Mouse (Mus musculus) embryonic fibroblast, embryonic 13.5 days (primary cell): ENCODE results near the gene Rnf115. TPM values are rescaled to one million over a fixed set of nuclear protein-coding genes. Genes with fewer than 3 reads are reported as not detected.

ENCODE experiments used
- H3K27ac ChIP-seq: 2 replicates; pipeline ENCODE4 v1.5.1; 2012; ENCODE audit warnings: low read length, control low read depth, inconsistent platforms; ENCODE audit not compliant: insufficient read depth
- H3K4me1 ChIP-seq: 2 replicates; pipeline ENCODE4 v1.6.1; 2011; ENCODE audit warnings: low read length; ENCODE audit not compliant: control insufficient read depth, insufficient read depth
- H3K4me3 ChIP-seq: 2 replicates; pipeline ENCODE4 v1.5.1; 2011; ENCODE audit warnings: mild to moderate bottlenecking, control low read depth, low read length; ENCODE audit not compliant: insufficient read depth
- CTCF ChIP-seq: IDR thresholded peaks from 2 replicates; pipeline ENCODE4 v1.5.1; 2011; ENCODE audit warnings: mild to moderate bottlenecking, control low read depth, low read length, moderate library complexity, borderline replicate concordance; ENCODE audit not compliant: insufficient read depth
- POLR2A ChIP-seq: IDR thresholded peaks from 2 replicates; pipeline ENCODE4 v1.6.1; 2011; ENCODE audit warnings: low read depth, mild to moderate bottlenecking, control low read depth, low read length, moderate library complexity
- polyA plus RNA-seq: library from polyadenylated mRNA; stranded (reverse); fragments of >200 nt; gene quantifications from 2 replicates; pipeline ENCODE4 v1.2.4, GENCODE M21; 2011; ENCODE audit warnings: low read depth; ENCODE audit not compliant: missing spikeins, insufficient read length

The Rnf115 gene
- polyA plus RNA-seq, 1 experiment = 38.9 TPM

DNA sequence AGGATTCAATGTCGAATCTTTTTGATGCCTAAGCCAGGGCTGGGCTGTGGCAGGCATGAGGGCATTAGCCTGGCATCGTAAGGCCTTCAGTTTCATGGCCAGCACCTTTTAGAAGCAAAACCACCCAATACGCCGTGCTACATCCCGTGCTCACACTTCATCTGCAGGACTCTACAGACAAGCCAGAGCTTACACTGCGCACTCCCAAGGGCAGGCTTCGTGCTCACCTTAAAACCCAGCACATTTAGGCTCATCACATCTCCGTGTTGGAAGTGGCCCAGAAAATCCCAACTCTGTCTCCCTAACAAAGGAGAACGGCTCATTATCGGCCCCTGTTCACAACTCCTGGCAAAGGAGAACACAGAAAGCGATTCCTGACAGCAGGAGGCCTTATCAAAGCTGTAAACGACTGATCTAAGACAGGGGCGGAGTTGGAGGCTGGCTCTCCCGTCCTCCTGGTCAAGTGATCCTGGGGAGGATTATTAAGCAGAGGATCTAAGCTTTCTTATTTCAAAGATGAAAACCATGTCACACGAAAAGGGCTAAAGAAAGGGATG is 100.9 kb downstream of the Rnf115 start:
- no peak for TF ChIP-seq POLR2A
- TF ChIP-seq CTCF = no peak
- Histone ChIP-seq H3K4me1 (no peaks in the 10 kb centered on the region), H3K4me3 (no peak overlapping the region)

DNA sequence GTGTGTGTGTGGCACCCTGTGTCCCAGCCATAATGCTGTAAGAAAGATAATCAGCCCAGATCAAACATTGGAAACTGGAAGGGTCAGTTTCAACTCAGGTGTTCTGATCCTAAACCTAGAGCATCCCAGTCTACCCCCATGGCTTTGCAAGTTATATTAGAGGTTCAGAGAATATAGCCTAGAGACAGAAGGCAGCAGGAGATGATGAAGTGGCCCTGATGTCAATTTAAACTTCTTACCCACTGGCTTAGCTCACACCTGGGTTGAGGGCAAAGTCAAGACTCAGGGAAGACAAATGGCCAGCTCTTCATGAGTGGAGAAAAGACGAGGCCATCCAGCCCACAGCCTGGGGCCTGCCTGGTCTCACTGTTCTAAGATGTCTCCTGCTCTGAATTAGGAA is 101.5 kb downstream of the Rnf115 start, which contains the start of the genes Pdzk1 and Cd160:
Pdzk1 (plus strand) TSS at position 301 of the 400 bp plus-strand sequence.
Cd160 (minus strand) TSS at position 368 of the 400 bp plus-strand sequence.
- Histone ChIP-seq H3K4me1 (no peaks in the 10 kb centered on the region), H3K4me3 (no peak within 1 kb of the TSS), H3K27ac (no peak within 1 kb of the TSS)
- no peak for TF ChIP-seq CTCF
- TF ChIP-seq POLR2A = no peak

More for the DNA sequence above, 100.9 kb downstream of the Rnf115 start:
- H3K27ac ChIP-seq = no peak overlapping the region

DNA sequence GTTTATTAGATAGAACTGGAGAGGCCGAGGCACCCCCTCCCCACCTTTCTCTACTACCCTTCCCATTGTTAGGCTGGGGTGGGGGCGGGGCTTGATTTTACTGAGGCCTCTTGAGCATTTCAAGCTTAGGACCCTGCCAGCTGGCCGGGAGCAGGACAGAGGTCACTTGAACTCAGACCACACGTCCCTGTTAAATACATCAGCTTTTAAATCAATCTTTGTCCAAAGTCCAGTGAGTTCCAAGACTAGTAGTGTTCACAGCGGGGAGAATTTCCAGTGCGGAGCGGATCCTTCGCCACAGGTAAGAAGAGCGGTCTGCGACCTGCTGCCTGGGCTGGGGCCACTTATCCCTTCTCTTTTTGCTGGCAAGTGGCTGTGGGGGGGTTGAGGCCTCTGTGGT is 102.4 kb downstream of the Rnf115 start:
- H3K27ac ChIP-seq = no peak overlapping the region
- H3K4me3 ChIP-seq = no peak overlapping the region
- TF ChIP-seq POLR2A (no peak), CTCF (no peak)
- no peaks in the 10 kb centered on the region for H3K4me1 ChIP-seq

DNA sequence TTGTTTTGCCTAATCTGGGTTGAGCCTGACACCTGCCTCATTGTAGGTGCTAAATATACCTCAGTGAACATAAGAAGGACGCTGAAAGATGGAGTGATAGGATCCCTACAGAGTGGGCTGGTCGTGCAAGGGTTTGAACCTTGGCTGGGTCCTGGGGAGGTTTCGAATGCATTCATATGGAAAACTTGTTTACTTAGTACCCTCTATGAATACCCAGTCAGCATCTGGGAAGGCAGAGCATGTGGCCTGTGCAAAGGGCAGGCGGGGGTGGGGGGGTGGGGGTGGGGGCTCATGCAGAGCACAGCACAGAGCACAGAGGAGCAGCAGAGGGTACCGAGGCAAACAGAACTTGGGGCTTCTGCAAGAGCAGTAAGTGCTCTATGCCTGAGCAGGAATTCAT is 105.5 kb downstream of the Rnf115 start:
- no peaks in the 10 kb centered on the region for H3K4me1 ChIP-seq
- no peak for TF ChIP-seq POLR2A
- no peak for TF ChIP-seq CTCF
- no peak overlapping the region for H3K27ac ChIP-seq
- no peak overlapping the region for H3K4me3 ChIP-seq

DNA sequence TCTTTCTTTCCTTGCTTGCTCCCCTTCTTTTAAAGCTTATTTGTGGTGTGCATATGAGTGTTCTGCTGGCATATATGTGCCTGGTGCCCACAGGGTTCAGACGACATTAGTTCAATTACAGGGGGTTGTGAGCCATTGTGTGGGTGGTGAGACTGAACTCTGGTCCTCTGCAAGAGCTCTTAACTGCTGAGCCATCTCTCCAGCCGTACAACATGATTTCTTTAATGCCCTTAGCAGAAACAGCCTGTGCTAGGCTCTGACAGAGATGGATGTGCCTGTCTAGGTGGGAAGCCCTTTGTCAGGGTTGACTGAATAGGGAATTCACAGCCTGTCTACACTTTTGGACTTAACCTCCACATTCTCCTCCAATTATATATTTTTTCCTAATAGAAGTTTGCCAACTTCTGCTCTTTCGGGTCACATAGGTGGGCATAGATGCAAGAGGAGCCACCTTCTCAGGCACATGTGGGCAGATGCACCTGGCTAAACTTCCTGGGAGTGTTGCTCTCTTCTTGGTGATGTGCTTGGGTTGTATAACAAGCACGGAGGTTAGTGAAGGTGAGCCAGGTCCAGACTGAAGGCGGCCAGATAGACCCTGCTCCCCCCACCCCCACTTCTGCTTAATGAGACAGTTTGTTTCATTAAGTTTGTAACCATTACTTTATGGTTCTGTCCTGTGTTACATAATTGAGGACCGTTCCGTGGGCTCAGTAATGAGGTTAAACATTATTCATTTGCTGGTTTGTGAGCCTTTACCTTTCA is 107.3 kb downstream of the Rnf115 start:
- H3K4me1 ChIP-seq = no peaks in the 10 kb centered on the region
- H3K27ac ChIP-seq = no peak overlapping the region
- H3K4me3 ChIP-seq = no peak overlapping the region
- TF ChIP-seq CTCF (no peak), POLR2A (no peak)

DNA sequence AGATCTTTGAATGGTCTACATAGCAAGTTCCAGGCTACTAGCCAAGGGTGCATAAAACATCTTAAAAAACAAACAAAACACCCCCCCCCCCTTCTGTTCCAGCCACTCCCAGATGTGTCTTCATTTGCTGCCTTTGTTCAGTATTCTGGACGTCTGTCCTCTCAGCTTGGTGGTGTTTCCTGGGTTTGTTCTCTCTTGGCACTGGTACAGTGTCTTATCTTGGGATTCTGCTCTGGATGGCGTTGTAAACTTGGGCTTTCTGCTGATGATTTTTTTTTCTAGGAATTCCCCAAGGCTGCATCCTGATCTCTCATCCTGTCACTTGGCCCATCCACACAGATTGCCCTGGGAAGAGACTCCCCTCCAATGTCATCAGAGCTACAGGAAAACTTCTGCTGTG is 109.0 kb downstream of the Rnf115 start:
- H3K27ac ChIP-seq = no peak overlapping the region
- no peaks in the 10 kb centered on the region for H3K4me1 ChIP-seq
- TF ChIP-seq POLR2A (no peak), CTCF (no peak)
- H3K4me3 ChIP-seq = no peak overlapping the region

DNA sequence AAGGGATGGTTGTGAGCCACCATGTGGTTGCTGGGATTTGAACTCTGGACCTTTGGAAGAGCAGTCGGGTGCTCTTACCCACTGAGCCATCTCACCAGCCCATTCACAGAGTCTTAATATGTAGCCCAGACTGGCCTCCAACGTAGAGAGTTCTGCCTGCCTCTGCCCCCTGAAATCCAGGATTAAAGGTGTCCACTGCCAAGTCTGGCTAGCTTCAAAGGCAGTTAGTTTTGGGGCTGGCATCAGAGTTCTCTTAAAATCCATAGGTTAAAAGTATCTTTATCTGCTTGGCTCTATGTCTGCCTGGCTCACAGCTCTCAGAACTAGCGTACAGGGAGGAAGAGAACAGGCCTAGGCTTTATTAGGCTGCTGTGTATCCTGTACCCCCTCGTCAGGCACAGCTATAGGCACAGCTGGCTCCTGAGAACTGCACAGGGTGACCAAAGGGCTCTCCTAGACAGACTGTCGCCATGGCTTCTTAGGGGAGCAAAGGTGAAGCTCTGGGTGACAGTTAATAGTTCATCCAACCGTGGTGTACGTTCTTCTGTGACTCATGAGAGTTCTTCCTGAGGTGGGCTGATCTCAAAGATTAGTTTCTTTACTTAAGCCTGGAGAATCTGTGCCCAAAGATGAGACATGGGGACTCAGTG is 111.7 kb downstream of the Rnf115 start:
- TF ChIP-seq POLR2A = no peak
- no peak for TF ChIP-seq CTCF
- Histone ChIP-seq H3K4me3 (no peak overlapping the region), H3K27ac (no peak overlapping the region), H3K4me1 (no peaks in the 10 kb centered on the region)

Other genes starting within 250 kb of the Rnf115 start
- not detected in 2 replicates for gene Hfe2, start 202.5 kb upstream of the Rnf115 start, polyA plus RNA-seq
- gene Txnip, start 169.7 kb upstream of the Rnf115 start, polyA plus RNA-seq = 37.6 and 98.8 TPM in 2 replicates
- gene Gm16253, start 150.7 kb upstream of the Rnf115 start, polyA plus RNA-seq = not detected in 2 replicates
- gene Polr3gl, start 133.5 kb upstream of the Rnf115 start, polyA plus RNA-seq = 23.2 and 30.6 TPM in 2 replicates
- 5.1 and 7.4 TPM in 2 replicates for gene Ankrd34a, start 131.0 kb upstream of the Rnf115 start, polyA plus RNA-seq
- 109 and 123 TPM in 2 replicates for gene Lix1l, start 126.5 kb upstream of the Rnf115 start, polyA plus RNA-seq
- 108 and 113 TPM in 2 replicates for gene Rbm8a, start 97.7 kb upstream of the Rnf115 start, polyA plus RNA-seq
- 31.3 and 35.5 TPM in 2 replicates for gene Pex11b, start 92.3 kb upstream of the Rnf115 start, polyA plus RNA-seq
- 0.28 and 0.30 TPM in 2 replicates for gene Gm42957, start 92.2 kb upstream of the Rnf115 start, polyA plus RNA-seq
- gene Itga10, start 82.1 kb upstream of the Rnf115 start, polyA plus RNA-seq = 1.7 and 2.0 TPM in 2 replicates
- gene Ankrd35, start 57.5 kb upstream of the Rnf115 start, polyA plus RNA-seq = 0.23 and 0.67 TPM in 2 replicates
- 40.9 and 46.0 TPM in 2 replicates for gene Pias3, start 31.3 kb upstream of the Rnf115 start, polyA plus RNA-seq
- 4.4 and 5.2 TPM in 2 replicates for gene Nudt17, start 19.1 kb upstream of the Rnf115 start, polyA plus RNA-seq
- gene Polr3c, start within 50 bp of the Rnf115 start, polyA plus RNA-seq = 28.3 and 35.1 TPM in 2 replicates
- gene Pdzk1, start 101.6 kb downstream of the Rnf115 start, polyA plus RNA-seq = not detected in 2 replicates
- not detected in 2 replicates for gene Cd160, start 101.7 kb downstream of the Rnf115 start, polyA plus RNA-seq
- 0.47 TPM in 1 of 2 replicates, not detected in the other for gene Gja5, start 177.0 kb downstream of the Rnf115 start, polyA plus RNA-seq
- 28.9 and 33.4 TPM in 2 replicates for gene Gpr89, start 177.7 kb downstream of the Rnf115 start, polyA plus RNA-seq
- gene Gja8, start 198.4 kb downstream of the Rnf115 start, polyA plus RNA-seq = not detected in 2 replicates